Mouse (Mus musculus): ENCODE data around the gene Tns3. TPM values are rescaled to one million over a fixed set of nuclear protein-coding genes. Genes with fewer than 3 reads are reported as not detected.

The Tns3 gene
- 0.12 TPM for polyA plus RNA-seq (2017; shearing (Covaris generic))

GRCm38 (mm10) chr11:8664393-8664743, at the start of gene Tns3:
Tns3 (minus strand) TSS chr11:8664535.

